Mouse (Mus musculus) liver, adult 2 months (tissue): Measurements from ENCODE around the gene Traf2.

Source experiments
- CTCF ChIP-seq: fragments of 200-500 bp; IDR thresholded peaks from 2 replicates; pipeline ENCODE4 v1.5.1; 2011; ENCODE audit warnings: low read depth, low read length, control low read depth
- POLR2A ChIP-seq: fragments of 200-500 bp; IDR thresholded peaks from 2 replicates; pipeline ENCODE4 v1.6.1; 2011; ENCODE audit warnings: low read length, control low read depth; ENCODE audit not compliant: insufficient read depth; ENCODE audit errors: extremely low read depth

DNA sequence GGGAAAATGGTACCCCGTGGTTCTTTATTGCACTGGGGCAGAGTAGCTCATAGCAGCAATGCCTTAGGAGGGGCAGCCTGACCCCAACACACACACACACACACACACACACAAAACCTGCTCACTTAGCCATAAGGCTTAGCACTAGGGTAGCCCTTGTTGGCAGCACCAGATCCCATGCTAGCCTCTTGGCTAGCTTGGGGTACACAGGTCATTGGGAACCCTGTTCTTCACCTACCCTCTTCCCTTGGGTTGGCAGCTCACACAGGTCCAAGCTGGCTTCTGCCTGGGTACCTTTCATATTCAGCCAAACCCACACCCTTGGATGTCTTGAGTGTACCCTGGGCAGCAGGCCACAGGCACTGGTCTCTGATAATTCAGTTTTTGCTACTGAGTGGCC lies 41.7 kb downstream of the Traf2 start:
- TF ChIP-seq CTCF (no peak), POLR2A (no peak)
